Mouse (Mus musculus) heart, embryonic 15.5 days (tissue): ENCODE measurements around the gene Tmem130. TPM values are rescaled to one million over a fixed set of nuclear protein-coding genes. Genes with fewer than 3 reads are reported as not detected.

Experiments used
- ATAC-seq: fragments of 200-750 bp; cut with Nextera tagmentation; replicated peaks from 2 replicates; pipeline ENCODE4 v1.8.0; 2017; ENCODE audit warnings: low read depth, moderate TSS enrichment; ENCODE audit not compliant: insufficient number of reproducible peaks, insufficient read depth, low FRiP score
- H3K27ac ChIP-seq: fragments of 300-500 bp; sonication (generic); 2 replicates; pipeline ENCODE4 v1.5.1; 2015; ENCODE audit warnings: mild to moderate bottlenecking, inconsistent platforms
- H3K27me3 ChIP-seq: fragments of 300-500 bp; sonication (generic); 2 replicates; pipeline ENCODE4 v1.6.1; 2015; ENCODE audit warnings: inconsistent platforms
- H3K36me3 ChIP-seq: fragments of 300-500 bp; sonication (generic); 2 replicates; pipeline ENCODE4 v1.6.1; 2015; ENCODE audit warnings: mild to moderate bottlenecking, inconsistent platforms
- H3K4me1 ChIP-seq: fragments of 300-500 bp; sonication (generic); replicated peaks from 2 replicates; pipeline ENCODE4 v1.6.1; 2015; ENCODE audit warnings: inconsistent platforms
- H3K4me2 ChIP-seq: fragments of 300-500 bp; sonication (generic); 2 replicates; pipeline ENCODE4 v1.6.1; 2015; ENCODE audit warnings: inconsistent platforms, mild to moderate bottlenecking, moderate library complexity
- H3K4me3 ChIP-seq: fragments of 300-500 bp; sonication (generic); 2 replicates; pipeline ENCODE4 v1.5.1; 2015; ENCODE audit warnings: mild to moderate bottlenecking, inconsistent platforms
- H3K9ac ChIP-seq: fragments of 300-500 bp; sonication (generic); 2 replicates; pipeline ENCODE4 v1.6.1; 2015; ENCODE audit warnings: mild to moderate bottlenecking, inconsistent platforms
- H3K9me3 ChIP-seq: fragments of 300-500 bp; sonication (generic); replicated peaks from 2 replicates; pipeline ENCODE4 v1.6.1; 2016; ENCODE audit warnings: inconsistent platforms
- WGBS: fragments of 180-500 bp; shearing (Covaris S2); methylation state at CpG from one replicate; pipeline ENCODE4 v1.1.7; 2015; ENCODE audit warnings: mixed read lengths; 5-methylcytosine and 5-hydroxymethylcytosine counted together
- polyA plus RNA-seq: library from polyadenylated mRNA; unstranded; fragments of >200 nt; fragmentation: Nextera tagmentation; extraction: Ambion mirVana; gene quantifications from 2 replicates; pipeline ENCODE4 v1.2.1, GENCODE M21; 2015

The Tmem130 gene
- polyA plus RNA-seq, 1 experiment from 2014 or later, result 0.74 TPM

- 0 out of 2 replicates have a peak, but pooled peaks cover 3% of the 10 kb centered on the region for H3K27me3 ChIP-seq
- no peaks in the 10 kb centered on the region for H3K4me1 ChIP-seq
- H3K9ac ChIP-seq, result no peak overlapping the region
- WGBS, result 24% methylated on average over 4 of the region's 4 CpGs
- H3K9me3 ChIP-seq, result no peaks in the 10 kb centered on the region
- H3K27ac ChIP-seq, result no peak overlapping the region
- H3K4me2 ChIP-seq, result no peak overlapping the region
- H3K4me3 ChIP-seq, result no peak overlapping the region
- H3K36me3 ChIP-seq, result no peaks in the 10 kb centered on the region
- ATAC-seq, result no peak
Observed at GRCm38 (mm10) chr5:144733953-144734352, 27.7 kb downstream of the Tmem130 start.

GRCm38 (mm10) chr5:144729216-144729615, 32.4 kb downstream of the Tmem130 start:
- Histone ChIP-seq H3K9me3 (no peaks in the 10 kb centered on the region), H3K4me1 (no peaks in the 10 kb centered on the region), H3K36me3 (no peaks in the 10 kb centered on the region), H3K9ac (no peak overlapping the region), H3K4me2 (no peak overlapping the region), H3K27ac (no peak overlapping the region), H3K27me3 (peaks cover 9% of the 10 kb centered on the region; the same call in 1 of the 2 replicates), H3K4me3 (no peak overlapping the region)
- 84% methylated on average over 8 of the region's 8 CpGs for WGBS
- ATAC-seq, result no peak

GRCm38 (mm10) chr5:144728237-144728636, 33.4 kb downstream of the Tmem130 start:
- H3K4me1 ChIP-seq, result no peaks in the 10 kb centered on the region
- ATAC-seq, result no peak
- H3K4me2 ChIP-seq, result no peak overlapping the region
- peaks cover 9% of the 10 kb centered on the region; the same call in 1 of the 2 replicates for H3K27me3 ChIP-seq
- H3K27ac ChIP-seq, result no peak overlapping the region
- no peak overlapping the region for H3K9ac ChIP-seq
- no peaks in the 10 kb centered on the region for H3K36me3 ChIP-seq
- WGBS, result 45% methylated on average over 5 of the region's 5 CpGs
- H3K9me3 ChIP-seq, result no peaks in the 10 kb centered on the region
- no peak overlapping the region for H3K4me3 ChIP-seq

GRCm38 (mm10) chr5:144727119-144727518, 34.5 kb downstream of the Tmem130 start:
- no peak overlapping the region for H3K9ac ChIP-seq
- H3K4me1 ChIP-seq, result no peaks in the 10 kb centered on the region
- WGBS, result 8% methylated on average over 9 of the region's 9 CpGs
- H3K9me3 ChIP-seq, result no peaks in the 10 kb centered on the region
- H3K27ac ChIP-seq, result no peak overlapping the region
- H3K4me2 ChIP-seq, result no peak overlapping the region
- no peak overlapping the region for H3K4me3 ChIP-seq
- ATAC-seq, result no peak
- H3K36me3 ChIP-seq, result no peaks in the 10 kb centered on the region
- peaks cover 9% of the 10 kb centered on the region; the same call in 1 of the 2 replicates for H3K27me3 ChIP-seq

GRCm38 (mm10) chr5:144725554-144725953, 36.1 kb downstream of the Tmem130 start:
- Histone ChIP-seq H3K9ac (no peak overlapping the region), H3K4me3 (no peak overlapping the region), H3K4me2 (no peak overlapping the region), H3K27ac (no peak overlapping the region), H3K9me3 (no peaks in the 10 kb centered on the region), H3K36me3 (no peaks in the 10 kb centered on the region), H3K27me3 (peaks cover 9% of the 10 kb centered on the region; the same call in 1 of the 2 replicates), H3K4me1 (no peaks in the 10 kb centered on the region)
- no peak for ATAC-seq
- 71% methylated on average over 3 of the region's 3 CpGs for WGBS

- Histone ChIP-seq H3K27ac (no peak overlapping the region), H3K27me3 (peaks cover 9% of the 10 kb centered on the region; the same call in 1 of the 2 replicates), H3K9me3 (no peaks in the 10 kb centered on the region), H3K4me3 (no peak overlapping the region), H3K4me2 (no peak overlapping the region), H3K36me3 (no peaks in the 10 kb centered on the region), H3K4me1 (no peaks in the 10 kb centered on the region), H3K9ac (no peak overlapping the region)
- ATAC-seq, result no peak
- WGBS, result 49% methylated on average over 2 of the region's 2 CpGs
Observed at GRCm38 (mm10) chr5:144724926-144725325, 36.7 kb downstream of the Tmem130 start.

- Histone ChIP-seq H3K27me3 (no peaks in the 10 kb centered on the region), H3K9ac (no peak overlapping the region), H3K36me3 (no peaks in the 10 kb centered on the region), H3K4me2 (no peak overlapping the region), H3K4me3 (no peak overlapping the region), H3K27ac (no peak overlapping the region), H3K4me1 (no peaks in the 10 kb centered on the region), H3K9me3 (no peaks in the 10 kb centered on the region)
- ATAC-seq, result no peak
- WGBS, result 79% methylated on average over 4 of the region's 4 CpGs
Observed at GRCm38 (mm10) chr5:144720281-144720680, 41.3 kb downstream of the Tmem130 start.

- Histone ChIP-seq H3K4me1 (no peaks in the 10 kb centered on the region), H3K9me3 (no peaks in the 10 kb centered on the region), H3K27ac (no peak overlapping the region), H3K4me2 (no peak overlapping the region), H3K27me3 (no peaks in the 10 kb centered on the region), H3K4me3 (no peak overlapping the region), H3K9ac (no peak overlapping the region), H3K36me3 (no peaks in the 10 kb centered on the region)
- ATAC-seq, result no peak
- WGBS, result 71% methylated on average over 6 of the region's 6 CpGs
Observed at GRCm38 (mm10) chr5:144719781-144720180, 41.8 kb downstream of the Tmem130 start.

- Histone ChIP-seq H3K4me2 (no peak overlapping the region), H3K36me3 (no peaks in the 10 kb centered on the region), H3K4me3 (no peak overlapping the region), H3K27ac (no peak overlapping the region), H3K9me3 (no peaks in the 10 kb centered on the region), H3K9ac (no peak overlapping the region), H3K27me3 (no peaks in the 10 kb centered on the region), H3K4me1 (no peaks in the 10 kb centered on the region)
- no peak for ATAC-seq
- 55% methylated on average over 6 of the region's 6 CpGs for WGBS
Observed at GRCm38 (mm10) chr5:144717186-144717585, 44.4 kb downstream of the Tmem130 start.

GRCm38 (mm10) chr5:144713371-144713770, 48.2 kb downstream of the Tmem130 start:
- H3K9me3 ChIP-seq, result no peaks in the 10 kb centered on the region
- H3K9ac ChIP-seq, result no peak overlapping the region
- 83% methylated on average over 10 of the region's 10 CpGs for WGBS
- no peak overlapping the region for H3K4me2 ChIP-seq
- no peaks in the 10 kb centered on the region for H3K27me3 ChIP-seq
- H3K4me3 ChIP-seq, result no peak overlapping the region
- no peaks in the 10 kb centered on the region for H3K4me1 ChIP-seq
- H3K36me3 ChIP-seq, result no peaks in the 10 kb centered on the region
- no peak for ATAC-seq
- H3K27ac ChIP-seq, result no peak overlapping the region

- Histone ChIP-seq H3K9me3 (no peaks in the 10 kb centered on the region), H3K27ac (no peak overlapping the region), H3K4me2 (no peak overlapping the region), H3K9ac (no peak overlapping the region), H3K4me3 (no peak overlapping the region), H3K36me3 (no peaks in the 10 kb centered on the region), H3K27me3 (no peaks in the 10 kb centered on the region), H3K4me1 (no peaks in the 10 kb centered on the region)
- ATAC-seq, result no peak
- 84% methylated on average over 6 of the region's 6 CpGs for WGBS
Observed at GRCm38 (mm10) chr5:144707603-144708002, 54.0 kb downstream of the Tmem130 start.

GRCm38 (mm10) chr5:144703464-144704368, 57.9 kb downstream of the Tmem130 start:
- Histone ChIP-seq H3K9me3 (no peaks in the 10 kb centered on the region), H3K4me1 (no peaks in the 10 kb centered on the region), H3K9ac (no peak overlapping the region), H3K4me3 (no peak overlapping the region), H3K27ac (no peak overlapping the region), H3K27me3 (no peaks in the 10 kb centered on the region), H3K4me2 (no peak overlapping the region), H3K36me3 (no peaks in the 10 kb centered on the region)
- WGBS, result 69% methylated on average over 20 of the region's 20 CpGs
- ATAC-seq, result no peak
